Mouse (Mus musculus): Measurements from ENCODE around the gene Ccdc185. TPM values are rescaled to one million over a fixed set of nuclear protein-coding genes. Genes with fewer than 3 reads are reported as not detected.
A peak's percentile ranks its signal among the peaks of the same experiment; 100 is the strongest.

Ccdc185 gene
- polyA plus RNA-seq, 1 experiment from 2014 or later = not detected

- H3K4me3 ChIP-seq = no peak overlapping the region
- H3K9ac ChIP-seq = no peak overlapping the region
- no peaks in the 10 kb centered on the region for H3K36me3 ChIP-seq
- H3K27me3 ChIP-seq = no peaks in the 10 kb centered on the region
- H3K27ac ChIP-seq = no peak overlapping the region
- ATAC-seq (replicated peaks; ENCODE audit: insufficient number of reproducible peaks, insufficient read depth, low FRiP score, low read depth) = no peak
- no peak overlapping the region for H3K4me2 ChIP-seq
- no peaks in the 10 kb centered on the region for H3K4me1 ChIP-seq (replicated peaks)
- no peaks in the 10 kb centered on the region for H3K9me3 ChIP-seq (replicated peaks)
- WGBS = 43% methylated on average over 4 of the region's 4 CpGs
Observed at GRCm38 (mm10) chr1:182735891-182736290, 13.1 kb downstream of the Ccdc185 start.

- H3K27ac ChIP-seq = no peak overlapping the region
- H3K4me2 ChIP-seq = no peak overlapping the region
- H3K27me3 ChIP-seq = no peaks in the 10 kb centered on the region
- H3K4me3 ChIP-seq = no peak overlapping the region
- H3K9ac ChIP-seq = no peak overlapping the region
- H3K36me3 ChIP-seq = no peaks in the 10 kb centered on the region
- H3K9me3 ChIP-seq (replicated peaks) = no peaks in the 10 kb centered on the region
- no peak for ATAC-seq (replicated peaks; ENCODE audit: insufficient number of reproducible peaks, insufficient read depth, low FRiP score, low read depth)
- peaks cover 5% of the 10 kb centered on the region; the same call in 1 of the 2 replicates for H3K4me1 ChIP-seq (replicated peaks)
- WGBS = 31% methylated on average over 7 of the region's 7 CpGs
Observed at GRCm38 (mm10) chr1:182732695-182733094, 16.3 kb downstream of the Ccdc185 start.

GRCm38 (mm10) chr1:182729002-182729401, 20.0 kb downstream of the Ccdc185 start:
- Histone ChIP-seq H3K9ac (no peak overlapping the region), H3K9me3 (replicated peaks) (no peaks in the 10 kb centered on the region), H3K27ac (no peak overlapping the region), H3K36me3 (no peaks in the 10 kb centered on the region), H3K27me3 (no peaks in the 10 kb centered on the region), H3K4me3 (no peak overlapping the region), H3K4me1 (replicated peaks) (peaks cover 5% of the 10 kb centered on the region; the same call in 1 of the 2 replicates), H3K4me2 (no peak overlapping the region)
- 68% methylated on average over 9 of the region's 9 CpGs for WGBS
- ATAC-seq (replicated peaks; ENCODE audit: insufficient number of reproducible peaks, insufficient read depth, low FRiP score, low read depth) = no peak

- H3K9me3 ChIP-seq (replicated peaks) = no peaks in the 10 kb centered on the region
- H3K36me3 ChIP-seq = no peaks in the 10 kb centered on the region
- no peak overlapping the region for H3K4me3 ChIP-seq
- WGBS = 66% methylated on average over 12 of the region's 12 CpGs
- no peak overlapping the region for H3K27ac ChIP-seq
- peaks cover 5% of the 10 kb centered on the region; the same call in 1 of the 2 replicates for H3K4me1 ChIP-seq (replicated peaks)
- H3K27me3 ChIP-seq = no peaks in the 10 kb centered on the region
- H3K4me2 ChIP-seq = no peak overlapping the region
- H3K9ac ChIP-seq = no peak overlapping the region
- ATAC-seq (replicated peaks; ENCODE audit: insufficient number of reproducible peaks, insufficient read depth, low FRiP score, low read depth) = no peak
Observed at GRCm38 (mm10) chr1:182727541-182727940, 21.4 kb downstream of the Ccdc185 start.

- 68% methylated on average over 6 of the region's 6 CpGs for WGBS
Observed at GRCm38 (mm10) chr1:182714236-182714935, 34.6 kb downstream of the Ccdc185 start.

GRCm38 (mm10) chr1:182711360-182711933, 37.5 kb downstream of the Ccdc185 start:
- Histone ChIP-seq H3K9ac (no peak overlapping the region), H3K9me3 (replicated peaks) (no peaks in the 10 kb centered on the region), H3K4me1 (replicated peaks) (peaks cover 5% of the 10 kb centered on the region; the same call in 1 of the 2 replicates), H3K36me3 (no peaks in the 10 kb centered on the region), H3K27ac (no peak overlapping the region), H3K4me3 (no peak overlapping the region), H3K27me3 (no peaks in the 10 kb centered on the region), H3K4me2 (no peak overlapping the region)
- peak; percentile 39; the same call in 1 of the 2 replicates for ATAC-seq (replicated peaks; ENCODE audit: insufficient number of reproducible peaks, insufficient read depth, low FRiP score, low read depth)
- 21% methylated on average over 7 of the region's 7 CpGs for WGBS

More at GRCm38 (mm10) chr1:182714236-182714935, 34.6 kb downstream of the Ccdc185 start:
- Histone ChIP-seq H3K9me3 (replicated peaks) (no peaks in the 10 kb centered on the region), H3K4me1 (replicated peaks) (peaks cover 5% of the 10 kb centered on the region; the same call in 1 of the 2 replicates), H3K4me2 (no peak overlapping the region), H3K36me3 (no peaks in the 10 kb centered on the region), H3K27ac (no peak overlapping the region), H3K9ac (no peak overlapping the region), H3K4me3 (no peak overlapping the region), H3K27me3 (no peaks in the 10 kb centered on the region)
- no peak for ATAC-seq (replicated peaks; ENCODE audit: insufficient number of reproducible peaks, insufficient read depth, low FRiP score, low read depth)

GRCm38 (mm10) chr1:182707459-182707858, 41.5 kb downstream of the Ccdc185 start:
- H3K9ac ChIP-seq = no peak overlapping the region
- 90% methylated on average over 4 of the region's 4 CpGs for WGBS
- H3K4me2 ChIP-seq = no peak overlapping the region
- peaks cover 5% of the 10 kb centered on the region; the same call in 1 of the 2 replicates for H3K4me1 ChIP-seq (replicated peaks)
- no peaks in the 10 kb centered on the region for H3K27me3 ChIP-seq
- H3K9me3 ChIP-seq (replicated peaks) = no peaks in the 10 kb centered on the region
- H3K4me3 ChIP-seq = no peak overlapping the region
- no peak overlapping the region for H3K27ac ChIP-seq
- ATAC-seq (replicated peaks; ENCODE audit: insufficient number of reproducible peaks, insufficient read depth, low FRiP score, low read depth) = no peak
- H3K36me3 ChIP-seq = no peaks in the 10 kb centered on the region

- Histone ChIP-seq H3K36me3 (no peaks in the 10 kb centered on the region), H3K4me2 (no peak overlapping the region), H3K9ac (no peak overlapping the region), H3K4me1 (replicated peaks) (no peaks in the 10 kb centered on the region), H3K4me3 (no peak overlapping the region), H3K9me3 (replicated peaks) (no peaks in the 10 kb centered on the region), H3K27me3 (no peaks in the 10 kb centered on the region), H3K27ac (no peak overlapping the region)
- ATAC-seq (replicated peaks; ENCODE audit: insufficient number of reproducible peaks, insufficient read depth, low FRiP score, low read depth) = no peak
- WGBS = 35% methylated on average over 2 of the region's 2 CpGs
Observed at GRCm38 (mm10) chr1:182704882-182705281, 44.1 kb downstream of the Ccdc185 start.

GRCm38 (mm10) chr1:182699392-182700347, 49.3 kb downstream of the Ccdc185 start:
- H3K9ac ChIP-seq = no peak overlapping the region

More at GRCm38 (mm10) chr1:182699392-182700347, 49.3 kb downstream of the Ccdc185 start:
- no peaks in the 10 kb centered on the region for H3K9me3 ChIP-seq (replicated peaks)
- H3K36me3 ChIP-seq = no peaks in the 10 kb centered on the region
- WGBS = 54% methylated on average over 9 of the region's 9 CpGs
- 0 out of 2 replicates have a peak, but pooled peaks cover 3% of the 10 kb centered on the region for H3K4me1 ChIP-seq (replicated peaks)
- no peak overlapping the region for H3K27ac ChIP-seq
- no peaks in the 10 kb centered on the region for H3K27me3 ChIP-seq
- H3K4me2 ChIP-seq = no peak overlapping the region
- ATAC-seq (replicated peaks; ENCODE audit: insufficient number of reproducible peaks, insufficient read depth, low FRiP score, low read depth) = no peak
- no peak overlapping the region for H3K4me3 ChIP-seq
